Mouse (Mus musculus): ENCODE measurements around the gene Ruvbl2. TPM values are rescaled to one million over a fixed set of nuclear protein-coding genes. Genes with fewer than 3 reads are reported as not detected.
"Not testable (repeated sequence)": the region's sequence is repeated elsewhere in the genome, so short reads cannot be mapped to it uniquely, and the experiment has no call there.

Ruvbl2 gene
- polyA plus RNA-seq, 1 experiment: 179 TPM

GRCm38 (mm10) chr7:45396787-45397186 lies 41.1 kb downstream of the Ruvbl2 start:
- Histone ChIP-seq H3K27me3 (ENCODE audit: control insufficient read depth, insufficient read depth, insufficient read length) (no peaks in the 10 kb centered on the region), H3K4me3 (ENCODE audit: insufficient read depth, poor library complexity, severe bottlenecking) (no peak overlapping the region), H3K79me2 (ENCODE audit: control insufficient read depth, insufficient read depth) (peaks cover 39% of the 10 kb centered on the region), H3K79me3 (ENCODE audit: low read depth) (peaks cover 37% of the 10 kb centered on the region), H3K36me3 (ENCODE audit: control insufficient read depth, insufficient read depth) (peaks cover 28% of the 10 kb centered on the region), H3ac (ENCODE audit: control insufficient read depth, insufficient read length, low read depth) (no peak overlapping the region)
- TF ChIP-seq CEBPB (IDR thresholded peaks at IDR 0.05; ENCODE audit: low read depth): no peak
- TF ChIP-seq MYOG (IDR thresholded peaks at IDR 0.05; ENCODE audit: control insufficient read depth, extremely low read depth, insufficient read length): no peak

GRCm38 (mm10) chr7:45396337-45396775 lies 41.5 kb downstream of the Ruvbl2 start:
- H3K27me3 ChIP-seq (ENCODE audit: control insufficient read depth, insufficient read depth, insufficient read length): not testable (repeated sequence)
- Histone ChIP-seq H3K79me3 (ENCODE audit: low read depth) (peaks cover 41% of the 10 kb centered on the region), H3K79me2 (ENCODE audit: control insufficient read depth, insufficient read depth) (peaks cover 43% of the 10 kb centered on the region), H3ac (ENCODE audit: control insufficient read depth, insufficient read length, low read depth) (peak overlapping the region; percentile 5), H3K4me3 (ENCODE audit: insufficient read depth, poor library complexity, severe bottlenecking) (peak overlapping the region; percentile 40), H3K36me3 (ENCODE audit: control insufficient read depth, insufficient read depth) (peaks cover 33% of the 10 kb centered on the region)

GRCm38 (mm10) chr7:45395578-45396336 lies 42.1 kb downstream of the Ruvbl2 start, which contains the start of gene Snrnp70:
Gene Snrnp70 (minus strand): TSS chr7:45395742.
- Histone ChIP-seq H3K27me3 (ENCODE audit: control insufficient read depth, insufficient read depth, insufficient read length) (no peaks in the 10 kb centered on the region), H3K79me3 (ENCODE audit: low read depth) (peaks cover 44% of the 10 kb centered on the region), H3K79me2 (ENCODE audit: control insufficient read depth, insufficient read depth) (peaks cover 49% of the 10 kb centered on the region), H3ac (ENCODE audit: control insufficient read depth, insufficient read length, low read depth) (peak within 1 kb of the TSS; percentile 85), H3K36me3 (ENCODE audit: control insufficient read depth, insufficient read depth) (peaks cover 36% of the 10 kb centered on the region), H3K4me3 (ENCODE audit: insufficient read depth, poor library complexity, severe bottlenecking) (peak within 1 kb of the TSS; percentile 72)
- TF ChIP-seq CTCF (IDR thresholded peaks at IDR 0.05; ENCODE audit: control insufficient read depth, insufficient read depth, insufficient read length): no peak

- H3K79me3 ChIP-seq (ENCODE audit: low read depth): peaks cover 50% of the 10 kb centered on the region
- peak overlapping the region; percentile 85 for H3ac ChIP-seq (ENCODE audit: control insufficient read depth, insufficient read length, low read depth)
- H3K27me3 ChIP-seq (ENCODE audit: control insufficient read depth, insufficient read depth, insufficient read length): no peaks in the 10 kb centered on the region
- peaks cover 55% of the 10 kb centered on the region for H3K79me2 ChIP-seq (ENCODE audit: control insufficient read depth, insufficient read depth)
- H3K36me3 ChIP-seq (ENCODE audit: control insufficient read depth, insufficient read depth): peaks cover 42% of the 10 kb centered on the region
- no peak for TF ChIP-seq MYOG (IDR thresholded peaks at IDR 0.05; ENCODE audit: control insufficient read depth, extremely low read depth, insufficient read length)
- no peak for TF ChIP-seq FOSL1 (IDR thresholded peaks at IDR 0.05; ENCODE audit: insufficient read depth, low read length, poor library complexity, severe bottlenecking)
- no peak for TF ChIP-seq USF1 (IDR thresholded peaks at IDR 0.05; ENCODE audit: low read depth)
- no peak for TF ChIP-seq MAX (IDR thresholded peaks at IDR 0.05)
- TF ChIP-seq MYOD1 (IDR thresholded peaks at IDR 0.05; ENCODE audit: control insufficient read depth, insufficient read length, low read depth): no peak
- TF ChIP-seq CEBPB (IDR thresholded peaks at IDR 0.05; ENCODE audit: low read depth): no peak
- no peak for TF ChIP-seq CTCF (IDR thresholded peaks at IDR 0.05; ENCODE audit: control insufficient read depth, insufficient read depth, insufficient read length)
- peak overlapping the region; percentile 72 for H3K4me3 ChIP-seq (ENCODE audit: insufficient read depth, poor library complexity, severe bottlenecking)
Measured at GRCm38 (mm10) chr7:45395129-45395541, 42.8 kb downstream of the Ruvbl2 start.

- H3K79me2 ChIP-seq (ENCODE audit: control insufficient read depth, insufficient read depth): peaks cover 72% of the 10 kb centered on the region
- H3ac ChIP-seq (ENCODE audit: control insufficient read depth, insufficient read length, low read depth): no peak overlapping the region
- TF ChIP-seq FOSL1 (IDR thresholded peaks at IDR 0.05; ENCODE audit: insufficient read depth, low read length, poor library complexity, severe bottlenecking) (no peak), MYOG (IDR thresholded peaks at IDR 0.05; ENCODE audit: control insufficient read depth, extremely low read depth, insufficient read length) (no peak), MAX (IDR thresholded peaks at IDR 0.05) (no peak), USF1 (IDR thresholded peaks at IDR 0.05; ENCODE audit: low read depth) (no peak), CEBPB (IDR thresholded peaks at IDR 0.05; ENCODE audit: low read depth) (no peak), CTCF (IDR thresholded peaks at IDR 0.05; ENCODE audit: control insufficient read depth, insufficient read depth, insufficient read length) (no peak), MYOD1 (IDR thresholded peaks at IDR 0.05; ENCODE audit: control insufficient read depth, insufficient read length, low read depth) (no peak)
- peaks cover 87% of the 10 kb centered on the region for H3K36me3 ChIP-seq (ENCODE audit: control insufficient read depth, insufficient read depth)
- no peaks in the 10 kb centered on the region for H3K27me3 ChIP-seq (ENCODE audit: control insufficient read depth, insufficient read depth, insufficient read length)
- H3K79me3 ChIP-seq (ENCODE audit: low read depth): peaks cover 39% of the 10 kb centered on the region
- no peak overlapping the region for H3K4me3 ChIP-seq (ENCODE audit: insufficient read depth, poor library complexity, severe bottlenecking)
Measured at GRCm38 (mm10) chr7:45386077-45386476, 51.8 kb downstream of the Ruvbl2 start.

GRCm38 (mm10) chr7:45376057-45376456 lies 61.8 kb downstream of the Ruvbl2 start:
- Histone ChIP-seq H3K79me3 (ENCODE audit: low read depth) (peaks cover 2% of the 10 kb centered on the region), H3K79me2 (ENCODE audit: control insufficient read depth, insufficient read depth) (peaks cover 11% of the 10 kb centered on the region), H3K4me3 (ENCODE audit: insufficient read depth, poor library complexity, severe bottlenecking) (no peak overlapping the region), H3K27me3 (ENCODE audit: control insufficient read depth, insufficient read depth, insufficient read length) (no peaks in the 10 kb centered on the region), H3ac (ENCODE audit: control insufficient read depth, insufficient read length, low read depth) (no peak overlapping the region), H3K36me3 (ENCODE audit: control insufficient read depth, insufficient read depth) (peaks cover 71% of the 10 kb centered on the region)
- TF ChIP-seq CTCF (IDR thresholded peaks at IDR 0.05; ENCODE audit: control insufficient read depth, insufficient read depth, insufficient read length) (no peak), MYOG (IDR thresholded peaks at IDR 0.05; ENCODE audit: control insufficient read depth, extremely low read depth, insufficient read length) (no peak), MYOD1 (IDR thresholded peaks at IDR 0.05; ENCODE audit: control insufficient read depth, insufficient read length, low read depth) (no peak), CEBPB (IDR thresholded peaks at IDR 0.05; ENCODE audit: low read depth) (no peak), USF1 (IDR thresholded peaks at IDR 0.05; ENCODE audit: low read depth) (no peak), MAX (IDR thresholded peaks at IDR 0.05) (no peak), FOSL1 (IDR thresholded peaks at IDR 0.05; ENCODE audit: insufficient read depth, low read length, poor library complexity, severe bottlenecking) (no peak)

Data from C2C12 (cell line).